Comparison of ENCODE assay signal across 9 mouse cellular contexts in the genomic region with DNA sequence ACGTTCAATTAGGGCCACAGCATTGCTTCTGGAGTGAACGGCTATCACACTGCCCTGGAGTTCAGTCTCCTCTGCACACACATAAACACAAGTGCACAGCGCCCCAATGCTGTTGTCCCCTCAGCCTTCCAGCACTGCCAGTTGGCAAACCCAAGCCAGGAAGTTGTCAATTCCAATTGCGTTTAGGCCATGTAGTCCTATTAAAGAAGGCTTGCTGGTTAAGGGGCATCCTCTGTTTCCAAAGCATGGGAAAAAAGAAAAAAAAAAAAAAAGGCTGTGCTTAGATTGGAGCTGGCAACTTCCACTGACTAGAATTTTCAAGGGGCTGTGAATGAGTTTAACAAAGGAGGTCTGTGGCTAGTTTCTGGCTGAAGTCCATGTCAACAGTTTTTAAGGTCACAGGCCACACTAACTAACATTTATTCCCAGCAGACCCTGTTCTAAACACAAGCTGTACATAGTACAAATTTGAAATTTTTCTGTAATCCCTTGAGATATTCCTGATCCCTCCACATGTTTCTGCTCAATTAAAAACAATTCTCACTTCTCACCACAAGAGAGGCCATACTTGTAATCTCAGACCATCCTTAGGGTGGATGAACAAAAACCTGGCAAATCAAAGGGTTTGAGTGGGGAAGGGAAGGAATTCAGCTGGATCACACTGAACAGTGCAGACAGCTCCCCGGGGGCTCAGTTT.
DNase-seq lines count a peak whose midpoint lies in the region; ATAC-seq and TF ChIP-seq lines count a peak whose summit lies in the region.
"Had no signal": no experiment of that assay in that cellular context is flagged by ENCODE, and none has a peak within 500 bp of the region (broad histone marks: within the 10 kb centered on the region; RNA-seq: fewer than 3 reads in every experiment).

No protein-coding gene starts in this region.

- no peak overlapping the region for H3K4me3 ChIP-seq in kidney, postnatal 0 days (replicated peaks; ENCODE audit: low read depth, low read length)
- H3K4me3 ChIP-seq in forebrain, embryonic 10.5 days, result no peak overlapping the region
- H3K4me3 ChIP-seq in midbrain, embryonic 14.5 days (replicated peaks; ENCODE audit: low read depth, low read length), result no peak overlapping the region

- intact Hi-C loops in heart, postnatal 36 days (cut with DNase I), result no loop called here

- no peak overlapping the region for H3K27ac ChIP-seq in kidney, postnatal 0 days
- H3K27ac ChIP-seq in forebrain, embryonic 10.5 days, result peak overlapping the region; percentile 73
- H3K27ac ChIP-seq in midbrain, embryonic 14.5 days (replicated peaks; ENCODE audit: low read depth, low read length), result 0 out of 2 replicates have a peak overlapping the region, but pooled peaks have one; percentile 32

- 66% methylated on average over 5 of the region's 5 CpGs for WGBS in kidney, postnatal 0 days
- WGBS in forebrain, embryonic 10.5 days, result 68% methylated on average over 5 of the region's 5 CpGs
- WGBS in midbrain, embryonic 14.5 days, result 65% methylated on average over 5 of the region's 5 CpGs

- no peaks in the 10 kb centered on the region for H3K4me1 ChIP-seq in kidney, postnatal 0 days (replicated peaks; ENCODE audit: insufficient read depth, low read length)
- peaks cover 29% of the 10 kb centered on the region for H3K4me1 ChIP-seq in forebrain, embryonic 10.5 days
- 0 out of 2 replicates have a peak, but pooled peaks cover 5% of the 10 kb centered on the region for H3K4me1 ChIP-seq in midbrain, embryonic 14.5 days (ENCODE audit: control insufficient read depth, insufficient read depth, low read length)

- no peak; the same call in 1 of the 2 replicates for ATAC-seq in kidney, postnatal 0 days (replicated peaks; ENCODE audit: low FRiP score, low read depth)
- ATAC-seq in midbrain, embryonic 14.5 days (ENCODE audit: low FRiP score, low TSS enrichment), result 0 out of 2 replicates have a peak, but pooled peaks have one; percentile 24
- ATAC-seq: Patski had no signal

- no peaks in the 10 kb centered on the region for H3K9me3 ChIP-seq in kidney, postnatal 0 days (replicated peaks; ENCODE audit: low read length)
- no peaks in the 10 kb centered on the region for H3K9me3 ChIP-seq in forebrain, embryonic 10.5 days
- H3K9me3 ChIP-seq in midbrain, embryonic 14.5 days (ENCODE audit: control insufficient read depth, low read length), result no peaks in the 10 kb centered on the region

- no peaks in the 10 kb centered on the region for H3K27me3 ChIP-seq in kidney, postnatal 0 days (ENCODE audit: insufficient read depth, low read length)
- no peaks in the 10 kb centered on the region for H3K27me3 ChIP-seq in forebrain, embryonic 10.5 days (ENCODE audit: poor library complexity, severe bottlenecking)
- H3K27me3 ChIP-seq in midbrain, embryonic 14.5 days (ENCODE audit: control insufficient read depth, insufficient read depth, low read length), result no peaks in the 10 kb centered on the region
- H3K27me3 ChIP-seq: Patski had no signal

- peak; percentile 79 for DNase-seq in kidney, postnatal 0 days (ENCODE audit: low spot score)
- no peak for DNase-seq in kidney, adult 11 months
- DNase-seq in forebrain, embryonic 10.5 days (ENCODE audit: extremely low spot score, low spot score), result no peak
- DNase-seq in heart, postnatal 36 days, result peak; percentile 22 to 34
- peak; percentile 54 for DNase-seq in midbrain, embryonic 14.5 days
- no peak for DNase-seq in thymus, postnatal 36 days
- DNase-seq in cerebellum, postnatal 14 days, result no peak
- no peak for DNase-seq in spleen, adult 18-20 months

- no peak overlapping the region for H3K4me2 ChIP-seq in kidney, postnatal 0 days (ENCODE audit: low read length)
- H3K4me2 ChIP-seq in midbrain, embryonic 14.5 days (ENCODE audit: low read length), result no peak overlapping the region

- H3K36me3 ChIP-seq in kidney, postnatal 0 days (ENCODE audit: insufficient read depth, low read length), result no peaks in the 10 kb centered on the region
- H3K36me3 ChIP-seq in forebrain, embryonic 10.5 days (replicated peaks), result no peaks in the 10 kb centered on the region
- no peaks in the 10 kb centered on the region for H3K36me3 ChIP-seq in midbrain, embryonic 14.5 days (ENCODE audit: control insufficient read depth, insufficient read depth, low read length)

- peak; percentile 10; the same call in 1 of the 2 replicates for TF ChIP-seq CTCF in kidney, postnatal 0 days (IDR thresholded peaks at IDR 0.05; ENCODE audit: low read depth)

- no peak overlapping the region for H3K9ac ChIP-seq in kidney, postnatal 0 days (ENCODE audit: low read depth, low read length)
- no peak overlapping the region for H3K9ac ChIP-seq in midbrain, embryonic 14.5 days (replicated peaks; ENCODE audit: low read length)

Comparison
In these comparisons a context has a peak if more than half of its experiments do, and no peak if none do; other contexts are left out.
1. DNase-seq: peak in kidney, postnatal 0 days (single experiment), heart, postnatal 36 days (2 of 2) and midbrain, embryonic 14.5 days (single experiment); none in kidney, adult 11 months (single experiment), forebrain, embryonic 10.5 days (single experiment), thymus, postnatal 36 days (0 of 2), cerebellum, postnatal 14 days (0 of 2) and spleen, adult 18-20 months (0 of 2).